Mouse (Mus musculus): ENCODE data around the gene Hoxd10.

Gene Hoxd10

GRCm38 (mm10) chr2:74681594-74682531 lies 9.9 kb upstream of the Hoxd10 start:
- peak in 1 of 2 experiments; percentile 8 for DNase-seq

GRCm38 (mm10) chr2:74682796-74683195 lies 8.9 kb upstream of the Hoxd10 start:
- DNase-seq, result no peak

- no peak for DNase-seq
Measured at GRCm38 (mm10) chr2:74683471-74683951, 8.2 kb upstream of the Hoxd10 start.

DNA sequence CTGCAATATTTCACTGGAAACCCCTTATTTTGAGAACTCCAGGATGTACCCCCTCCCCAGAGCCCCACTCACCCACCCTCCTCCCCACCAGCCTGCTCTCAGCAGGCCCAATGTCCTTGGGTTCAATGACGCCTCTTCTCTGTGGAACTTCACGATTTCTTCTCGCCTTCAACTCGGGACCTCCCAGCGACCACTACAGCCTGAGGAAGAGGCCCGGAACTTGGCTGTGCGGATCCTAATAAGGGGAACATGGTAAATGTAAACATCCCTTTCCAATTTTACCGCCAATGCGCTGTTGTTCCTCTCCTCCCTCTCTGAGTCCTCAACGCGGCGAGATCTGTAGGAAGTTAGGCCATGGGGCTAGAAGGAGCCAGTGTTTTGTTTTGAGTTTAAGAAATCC lies 7.6 kb upstream of the Hoxd10 start:
- no peak for DNase-seq

- no peak for DNase-seq
Measured at GRCm38 (mm10) chr2:74685059-74685603, 6.6 kb upstream of the Hoxd10 start.

DNA sequence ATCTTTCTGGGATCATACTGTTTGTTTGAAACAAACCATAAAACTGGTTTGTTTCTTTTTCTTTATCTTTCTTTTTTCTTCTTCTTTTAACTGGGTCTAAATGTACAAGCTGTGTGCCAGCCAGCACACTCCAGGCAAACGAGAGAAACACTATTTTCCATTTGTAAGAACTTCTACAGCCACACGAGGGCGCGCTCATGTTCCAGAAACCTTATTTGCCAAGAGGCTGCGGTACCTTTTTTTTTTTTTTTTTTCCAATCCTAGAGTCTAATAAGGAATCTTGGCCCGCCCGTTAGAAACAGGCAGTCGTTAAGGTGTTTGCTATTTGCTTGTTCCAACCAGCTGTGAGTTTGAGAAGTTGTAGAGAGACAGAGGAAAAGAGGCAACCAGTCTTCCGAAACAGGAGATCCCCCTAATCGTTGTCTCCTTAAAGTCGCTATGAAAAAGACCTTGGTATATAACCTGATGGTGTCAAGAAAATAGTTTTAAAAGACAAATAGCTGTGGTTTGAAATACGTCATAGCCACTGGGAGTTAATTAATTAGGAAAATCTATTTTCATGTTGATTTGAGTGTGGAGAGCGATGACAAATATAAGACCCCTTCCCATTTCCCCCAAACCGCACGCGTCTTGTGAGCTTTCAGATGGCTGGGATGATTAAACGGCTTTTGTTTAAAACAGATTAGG lies 5.3 kb upstream of the Hoxd10 start:
- DNase-seq, result peak; percentile 75 to 77

- no peak for DNase-seq
Measured at GRCm38 (mm10) chr2:74686988-74687697, 4.6 kb upstream of the Hoxd10 start.

GRCm38 (mm10) chr2:74687698-74688555 lies 3.8 kb upstream of the Hoxd10 start:
- no peak for DNase-seq

DNA sequence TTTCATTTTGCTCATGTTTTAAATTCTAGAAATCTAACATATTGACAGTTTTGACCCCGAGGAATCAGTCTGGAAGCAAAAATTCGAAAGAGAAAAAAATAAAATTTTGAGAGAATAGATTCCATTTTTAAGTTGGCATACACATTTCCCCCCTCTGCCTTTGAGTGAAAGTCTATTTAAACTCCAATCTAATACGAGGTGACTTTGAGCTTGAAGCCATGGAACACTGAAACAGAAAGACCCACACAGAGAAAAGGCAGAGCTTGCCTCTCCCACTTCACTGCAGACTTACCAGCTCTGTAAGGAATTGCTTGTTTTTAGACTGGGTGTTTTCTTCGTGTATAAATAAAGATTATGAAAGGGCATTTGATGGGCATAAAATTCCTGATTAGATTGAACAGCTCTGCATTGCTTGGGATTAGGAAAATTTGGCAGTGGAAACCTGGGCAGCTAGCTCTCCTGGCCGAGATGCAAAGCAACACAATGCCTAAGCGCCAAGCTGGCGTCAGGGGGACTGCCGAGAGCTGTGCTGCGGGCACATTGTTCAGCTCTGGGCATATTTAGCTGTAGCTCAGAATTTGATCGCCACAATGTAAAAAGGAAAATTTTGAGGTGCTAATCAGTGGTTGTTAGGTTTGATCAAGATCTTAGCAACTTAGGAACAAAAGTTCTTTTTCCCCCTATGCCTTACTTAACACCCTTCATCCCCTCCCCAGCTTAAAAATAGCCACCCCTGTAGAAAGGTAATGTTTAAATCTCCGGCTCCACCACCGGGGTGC lies 2.7 kb upstream of the Hoxd10 start:
- no peak for DNase-seq

GRCm38 (mm10) chr2:74689574-74690337 lies 2.0 kb upstream of the Hoxd10 start:
- DNase-seq, result no peak

GRCm38 (mm10) chr2:74690338-74690716 lies 1.4 kb upstream of the Hoxd10 start:
- DNase-seq, result no peak

GRCm38 (mm10) chr2:74691995-74692807 lies 477 bp downstream of the Hoxd10 start:
- DNase-seq, result no peak

DNA sequence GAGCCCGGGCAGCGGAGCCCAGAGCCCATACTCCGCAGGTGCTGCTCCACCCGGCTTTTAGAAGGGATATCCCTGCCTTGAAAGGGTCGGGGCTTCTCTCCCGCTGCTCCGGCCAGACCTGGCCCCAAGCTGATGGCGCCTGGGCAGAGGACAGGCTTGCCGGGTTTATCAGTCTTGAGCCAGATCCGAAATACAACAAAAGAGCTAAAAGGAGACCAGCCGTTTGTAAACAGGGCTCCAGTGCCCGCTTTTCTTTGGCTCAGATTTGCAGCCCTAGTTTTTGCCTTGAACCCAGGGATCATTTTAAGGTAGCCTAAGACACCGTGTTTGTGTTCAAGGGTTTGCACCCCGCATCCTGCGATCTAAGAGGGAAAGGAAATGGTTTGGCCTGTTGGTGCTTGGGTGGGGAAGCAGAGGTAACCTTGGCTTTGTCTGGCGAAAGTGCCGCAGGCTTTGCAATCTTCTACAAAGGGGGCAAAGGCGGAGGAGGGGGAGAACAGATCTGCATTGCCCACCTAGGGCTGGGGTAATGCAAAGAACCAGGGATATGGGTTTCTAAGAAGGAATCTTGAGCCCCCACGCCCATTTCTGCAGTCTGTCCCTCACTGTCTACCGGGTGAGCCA lies 1.2 kb downstream of the Hoxd10 start:
- DNase-seq, result no peak

DNA sequence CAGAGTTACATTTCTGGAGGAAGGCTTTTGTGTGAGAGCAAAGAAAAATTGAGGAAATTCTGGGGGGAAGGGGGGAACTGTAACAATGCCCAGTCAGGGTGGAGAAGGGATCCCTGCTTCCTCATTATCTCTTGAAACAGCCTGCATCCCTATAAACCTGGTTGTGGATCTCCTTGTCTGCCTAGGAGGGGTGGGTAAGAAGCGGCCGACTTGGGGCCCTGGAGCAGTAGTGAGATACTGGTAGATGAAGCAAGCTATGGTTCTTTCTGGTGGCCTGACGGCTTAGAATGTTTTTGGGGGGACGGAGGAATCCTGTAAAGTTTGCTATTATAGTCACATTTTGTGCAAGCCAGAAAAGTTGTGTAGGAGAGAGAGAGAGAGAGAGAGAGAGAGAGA lies 1.7 kb downstream of the Hoxd10 start:
- DNase-seq, result no peak

DNA sequence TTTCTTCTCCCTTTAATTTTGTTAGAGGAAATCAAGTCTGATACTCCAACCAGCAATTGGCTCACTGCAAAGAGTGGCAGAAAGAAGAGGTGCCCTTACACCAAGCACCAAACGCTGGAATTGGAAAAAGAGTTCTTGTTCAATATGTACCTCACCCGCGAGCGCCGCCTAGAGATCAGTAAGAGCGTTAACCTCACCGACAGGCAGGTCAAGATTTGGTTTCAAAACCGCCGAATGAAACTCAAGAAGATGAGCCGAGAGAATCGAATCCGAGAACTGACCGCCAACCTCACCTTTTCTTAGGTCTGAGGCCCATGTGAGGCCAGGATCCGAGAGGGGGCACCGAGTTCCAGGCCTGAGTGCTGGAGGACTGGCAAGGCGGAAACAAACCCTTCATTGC lies 2.3 kb downstream of the Hoxd10 start:
- no peak for DNase-seq

DNA sequence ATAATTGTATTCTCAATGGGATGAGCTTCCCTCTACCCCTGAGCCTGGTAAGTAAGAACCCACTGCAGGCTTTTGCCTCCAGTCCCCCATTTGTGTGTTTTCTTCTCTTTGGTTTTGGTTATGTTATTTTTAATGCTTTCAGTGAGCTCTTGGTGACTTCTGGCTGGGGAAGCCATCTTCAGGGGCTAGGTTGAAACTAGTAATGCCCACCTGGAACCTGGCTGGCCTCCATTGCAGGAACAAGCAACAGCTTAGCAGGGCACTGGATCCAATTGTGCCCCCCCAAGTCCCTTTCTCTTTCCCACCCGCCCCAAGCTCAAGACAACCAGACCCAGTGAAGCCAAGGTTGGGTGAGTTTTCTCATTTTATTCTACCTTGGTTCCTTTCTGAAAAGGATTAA lies 3.7 kb downstream of the Hoxd10 start:
- DNase-seq, result no peak

- no peak for DNase-seq
Measured at GRCm38 (mm10) chr2:74695813-74696430, 4.2 kb downstream of the Hoxd10 start.

Data from cerebellum, postnatal 10 days (tissue).